Mouse (Mus musculus) lung, postnatal 0 days (tissue): Measurements from ENCODE around the gene Fkbp2.

Experiments
- CTCF ChIP-seq: IDR thresholded peaks from 2 replicates; pipeline ENCODE4 v1.5.1; 2016; ENCODE audit warnings: antibody characterized with exemption, mild to moderate bottlenecking
- EP300 ChIP-seq: IDR thresholded peaks from 2 replicates; pipeline ENCODE4 v1.6.1; 2016; ENCODE audit warnings: antibody characterized with exemption, mild to moderate bottlenecking, control low read depth

DNA sequence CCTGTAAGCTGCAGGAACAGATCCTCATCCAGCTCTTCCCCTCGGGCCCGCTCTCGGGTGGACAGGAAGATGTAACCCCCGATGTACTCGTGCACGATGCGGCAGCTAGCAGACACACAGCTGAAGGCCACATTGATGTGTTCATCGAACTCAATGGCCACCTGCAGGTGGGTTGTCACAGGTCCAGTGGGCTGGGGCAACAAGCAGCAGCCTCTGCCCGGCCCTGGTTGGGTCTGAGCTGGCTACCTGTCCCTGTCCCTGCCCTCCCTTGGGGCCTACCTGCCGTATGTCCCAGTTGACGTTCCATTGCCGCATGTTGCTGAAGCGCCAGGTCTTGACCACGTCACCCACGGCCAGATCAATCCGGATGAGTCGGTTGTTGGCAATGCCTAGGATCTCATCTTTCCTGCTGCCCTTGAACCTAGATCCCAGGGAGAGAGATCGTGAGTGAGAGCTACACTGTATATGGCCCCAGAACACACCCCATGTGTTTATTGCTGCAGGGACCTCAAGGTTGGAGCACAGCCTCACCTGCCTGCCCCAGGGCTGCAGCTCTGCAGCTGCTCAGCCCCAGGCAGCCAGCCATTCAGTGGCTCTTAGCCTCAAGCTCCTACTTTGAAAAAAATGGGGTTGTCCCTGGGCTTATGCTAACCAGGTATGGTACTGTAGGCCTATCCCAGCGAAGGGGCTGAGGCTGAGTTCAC is 19.2 kb upstream of the Fkbp2 start:
- TF ChIP-seq CTCF (no peak), EP300 (no peak)
